8 mouse cellular contexts compared by ENCODE assay signal in the genomic region with DNA sequence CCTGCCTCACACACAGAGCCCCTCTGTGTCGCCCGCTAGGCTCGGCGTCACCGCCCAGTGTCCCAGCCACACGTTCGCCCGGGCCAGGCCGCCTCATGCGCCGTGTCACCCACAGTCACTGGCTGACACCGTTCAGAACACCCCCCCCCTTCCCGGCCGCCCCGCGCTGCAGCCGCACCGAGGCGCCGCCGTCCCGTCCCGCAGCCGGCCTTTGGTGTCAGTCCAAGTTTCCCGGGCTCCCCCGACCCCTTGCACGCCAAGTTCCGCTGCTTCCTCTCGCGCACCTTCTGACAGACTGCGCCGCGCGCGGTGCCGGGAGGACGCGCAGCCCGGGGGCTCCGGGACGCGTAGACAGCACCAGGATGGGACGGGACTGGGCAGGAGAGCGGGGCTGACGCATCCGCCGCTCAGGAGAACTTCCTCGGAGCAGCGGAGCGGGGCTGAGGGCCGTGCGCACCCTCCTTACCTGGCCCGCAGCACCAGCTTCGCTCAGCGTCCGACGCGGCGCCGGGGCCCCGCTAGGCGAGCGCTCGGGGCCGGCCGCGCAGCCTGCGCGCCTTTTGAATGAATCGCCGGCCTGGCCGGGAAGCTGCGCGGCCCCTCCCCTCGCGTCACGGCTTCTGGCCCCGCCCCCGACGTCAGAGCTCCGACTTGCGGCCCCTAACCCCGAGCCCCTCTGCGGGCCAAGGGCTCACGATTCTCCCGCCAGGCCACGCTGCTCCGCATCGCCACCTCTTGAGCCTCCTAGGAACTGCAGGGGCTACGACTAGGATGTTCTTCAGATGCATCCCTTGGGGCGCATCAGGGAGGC. TPM values are rescaled to one million over a fixed set of nuclear protein-coding genes. Genes with fewer than 3 reads are reported as not detected.
DNase-seq lines count a peak whose midpoint lies in the region; ATAC-seq and TF ChIP-seq lines count a peak whose summit lies in the region.

A gene (minus strand): TSS at position 619 of the 811 bp plus-strand sequence.

- peak; percentile 94 for DNase-seq in brain, adult 2 months (ENCODE audit: low read depth, low spot score)
- peak; percentile 98 for DNase-seq in heart, embryonic 10.5 days (ENCODE audit: low spot score)
- peak; percentile 95 for DNase-seq in midbrain, postnatal 0 days (ENCODE audit: low spot score)
- DNase-seq in spleen, postnatal 10 days (ENCODE audit: low spot score in 2 of 2) = peak; percentile 99

- H3K36me3 ChIP-seq in C2C12 (ENCODE audit: control insufficient read depth, insufficient read depth) = no peaks in the 10 kb centered on the region
- H3K36me3 ChIP-seq in heart, embryonic 10.5 days = no peaks in the 10 kb centered on the region
- H3K36me3 ChIP-seq in kidney, embryonic 14.5 days (ENCODE audit: control insufficient read depth, insufficient read depth, low read length) = no peaks in the 10 kb centered on the region
- no peaks in the 10 kb centered on the region for H3K36me3 ChIP-seq in limb, embryonic 15.5 days
- no peaks in the 10 kb centered on the region for H3K36me3 ChIP-seq in midbrain, postnatal 0 days (ENCODE audit: insufficient read depth, low read length)

- no peaks in the 10 kb centered on the region for H3K27me3 ChIP-seq in C2C12 (ENCODE audit: control insufficient read depth, insufficient read depth, insufficient read length)
- H3K27me3 ChIP-seq in heart, embryonic 10.5 days (ENCODE audit: insufficient read depth, poor library complexity, severe bottlenecking) = no peaks in the 10 kb centered on the region
- no peaks in the 10 kb centered on the region for H3K27me3 ChIP-seq in kidney, embryonic 14.5 days (ENCODE audit: control insufficient read depth, insufficient read depth, low read length)
- H3K27me3 ChIP-seq in limb, embryonic 15.5 days = no peaks in the 10 kb centered on the region
- no peaks in the 10 kb centered on the region for H3K27me3 ChIP-seq in midbrain, postnatal 0 days (ENCODE audit: insufficient read depth, low read length)

- WGBS in heart, embryonic 10.5 days = under 1% methylated on average over 91 of the region's 91 CpGs
- WGBS in kidney, embryonic 14.5 days = under 1% methylated on average over 81 of the region's 91 CpGs
- under 1% methylated on average over 87 of the region's 91 CpGs for WGBS in limb, embryonic 15.5 days
- WGBS in midbrain, postnatal 0 days = 1% methylated on average over 75 of the region's 91 CpGs

- TF ChIP-seq CTCF in C2C12 (IDR thresholded peaks at IDR 0.05; ENCODE audit: control insufficient read depth, insufficient read depth, insufficient read length) = peak; percentile 63
- peak; percentile 76; the same call in 1 of the 2 replicates for TF ChIP-seq CTCF in embryonic fibroblast, embryonic 13.5 days (IDR thresholded peaks at IDR 0.05; ENCODE audit: borderline replicate concordance, insufficient read depth, low read length)
- TF ChIP-seq CTCF in midbrain, postnatal 0 days (IDR thresholded peaks at IDR 0.05) = peak; percentile 81

- TF ChIP-seq POLR2A in embryonic fibroblast, embryonic 13.5 days (IDR thresholded peaks at IDR 0.05; ENCODE audit: low read depth, low read length) = peak; percentile 91

- H3K27ac ChIP-seq in embryonic fibroblast, embryonic 13.5 days (ENCODE audit: insufficient read depth, low read length) = peak within 1 kb of the TSS; percentile 63
- H3K27ac ChIP-seq in heart, embryonic 10.5 days = peak within 1 kb of the TSS; percentile 92
- peak within 1 kb of the TSS; percentile 77 for H3K27ac ChIP-seq in kidney, embryonic 14.5 days (ENCODE audit: low read depth, low read length)
- peak within 1 kb of the TSS; percentile 82 for H3K27ac ChIP-seq in limb, embryonic 15.5 days
- H3K27ac ChIP-seq in midbrain, postnatal 0 days (ENCODE audit: low read depth, low read length) = peak within 1 kb of the TSS; percentile 27; the same call in 1 of the 2 replicates

- H3K9me3 ChIP-seq in heart, embryonic 10.5 days = no peaks in the 10 kb centered on the region
- no peaks in the 10 kb centered on the region for H3K9me3 ChIP-seq in kidney, embryonic 14.5 days (ENCODE audit: control insufficient read depth, low read length)
- no peaks in the 10 kb centered on the region for H3K9me3 ChIP-seq in limb, embryonic 15.5 days
- no peaks in the 10 kb centered on the region for H3K9me3 ChIP-seq in midbrain, postnatal 0 days (ENCODE audit: low read length)

- peak within 1 kb of the TSS; percentile 57 for H3K4me3 ChIP-seq in C2C12 (ENCODE audit: insufficient read depth, poor library complexity, severe bottlenecking)
- peak within 1 kb of the TSS; percentile 61 for H3K4me3 ChIP-seq in embryonic fibroblast, embryonic 13.5 days (ENCODE audit: insufficient read depth, low read length)
- H3K4me3 ChIP-seq in heart, embryonic 10.5 days = peak within 1 kb of the TSS; percentile 85
- peak within 1 kb of the TSS; percentile 80 for H3K4me3 ChIP-seq in kidney, embryonic 14.5 days (ENCODE audit: low read length)
- peak within 1 kb of the TSS; percentile 75 for H3K4me3 ChIP-seq in limb, embryonic 15.5 days
- peak within 1 kb of the TSS; percentile 77 for H3K4me3 ChIP-seq in midbrain, postnatal 0 days (ENCODE audit: low read depth, low read length)

- peaks cover 12% of the 10 kb centered on the region for H3K79me3 ChIP-seq in C2C12 (ENCODE audit: low read depth)

- peaks cover 37% of the 10 kb centered on the region for H3K79me2 ChIP-seq in C2C12 (ENCODE audit: control insufficient read depth, insufficient read depth)

- H3ac ChIP-seq in C2C12 (ENCODE audit: control insufficient read depth, insufficient read length, low read depth) = peak within 1 kb of the TSS; percentile 74

- H3K4me2 ChIP-seq in kidney, embryonic 14.5 days (replicated peaks; ENCODE audit: low read depth, low read length) = peak within 1 kb of the TSS; percentile 93
- H3K4me2 ChIP-seq in limb, embryonic 15.5 days = peak within 1 kb of the TSS; percentile 98
- H3K4me2 ChIP-seq in midbrain, postnatal 0 days (ENCODE audit: low read depth, low read length, poor library complexity, severe bottlenecking) = peak within 1 kb of the TSS; percentile 95

- ATAC-seq in kidney, embryonic 14.5 days (ENCODE audit: low FRiP score, low TSS enrichment) = peak; percentile 95
- peak; percentile 82 for ATAC-seq in limb, embryonic 15.5 days (ENCODE audit: insufficient number of reproducible peaks, low FRiP score, low TSS enrichment, low read depth)
- ATAC-seq in midbrain, postnatal 0 days (ENCODE audit: low FRiP score) = peak; percentile 89

- peaks cover 6% of the 10 kb centered on the region for H3K4me1 ChIP-seq in embryonic fibroblast, embryonic 13.5 days (ENCODE audit: control insufficient read depth, insufficient read depth, low read length)
- peaks cover 56% of the 10 kb centered on the region for H3K4me1 ChIP-seq in heart, embryonic 10.5 days
- 0 out of 2 replicates have a peak, but pooled peaks cover 7% of the 10 kb centered on the region for H3K4me1 ChIP-seq in kidney, embryonic 14.5 days (ENCODE audit: control insufficient read depth, insufficient read depth, low read length)
- peaks cover 17% of the 10 kb centered on the region for H3K4me1 ChIP-seq in limb, embryonic 15.5 days
- H3K4me1 ChIP-seq in midbrain, postnatal 0 days (ENCODE audit: insufficient read depth, low read length) = no peaks in the 10 kb centered on the region

- H3K9ac ChIP-seq in kidney, embryonic 14.5 days (ENCODE audit: low read depth, low read length) = peak within 1 kb of the TSS; percentile 79
- peak within 1 kb of the TSS; percentile 79 for H3K9ac ChIP-seq in limb, embryonic 15.5 days
- H3K9ac ChIP-seq in midbrain, postnatal 0 days (replicated peaks; ENCODE audit: low read length, poor library complexity, severe bottlenecking) = peak within 1 kb of the TSS; percentile 77

TF ChIP-seq in C2C12, 6 proteins besides CTCF, POLR2A, EP300 and RAD21:
- TF ChIP-seq MAX (IDR thresholded peaks at IDR 0.05) (no peak), FOSL1 (IDR thresholded peaks at IDR 0.05; ENCODE audit: insufficient read depth, low read length, poor library complexity, severe bottlenecking) (no peak), USF1 (IDR thresholded peaks at IDR 0.05; ENCODE audit: low read depth) (no peak), MYOD1 (IDR thresholded peaks at IDR 0.05; ENCODE audit: control insufficient read depth, insufficient read length, low read depth) (no peak), MYOG (IDR thresholded peaks at IDR 0.05; ENCODE audit: control insufficient read depth, extremely low read depth, insufficient read length) (no peak), CEBPB (IDR thresholded peaks at IDR 0.05; ENCODE audit: low read depth) (no peak)
TF ChIP-seq in C2C12: peak in this region for 0.

RNA-seq across cellular contexts. Expression of the gene that starts here (rescaled TPM):
- 23.7 TPM for polyA plus RNA-seq in C2C12 (2012; fragmentation: generic; extraction: Trizol)
- 4.6 and 7.4 TPM in 2 replicates for polyA plus RNA-seq in embryonic fibroblast, embryonic 13.5 days (2011; ENCODE audit: insufficient read length, low read depth, missing spikeins)
- 4.4 and 5.3 TPM in 2 replicates for polyA plus RNA-seq in heart, embryonic 10.5 days (2016; fragmentation: Nextera tagmentation; extraction: Ambion mirVana)
- polyA plus RNA-seq in kidney, embryonic 14.5 days (2014; fragmentation: Nextera tagmentation; extraction: Ambion mirVana) = 2.8 and 3.1 TPM in 2 replicates
- 4.4 and 6.2 TPM in 2 replicates for polyA plus RNA-seq in limb, embryonic 15.5 days (2015; fragmentation: Nextera tagmentation; extraction: Ambion mirVana)
- 7.8 and 9.0 TPM in 2 replicates for total RNA-seq in midbrain, postnatal 0 days (2014; rRNA removed)
- 5.1 and 5.3 TPM in 2 replicates for polyA plus RNA-seq in midbrain, postnatal 0 days (2015; fragmentation: Nextera tagmentation; extraction: Ambion mirVana)

Comparison
In these comparisons a context has a peak if more than half of its experiments do, and no peak if none do; other contexts are left out.
1. Peak in every context shown above with its lines: DNase-seq, ATAC-seq, H3K4me3 ChIP-seq and H3K27ac ChIP-seq.
2. H3K27ac ChIP-seq: peak in every context shown above with its lines; median percentile 92 in heart, embryonic 10.5 days; 82 in limb, embryonic 15.5 days; 77 in kidney, embryonic 14.5 days; 63 in embryonic fibroblast, embryonic 13.5 days; 27 in midbrain, postnatal 0 days.